Mouse (Mus musculus): ENCODE results near the gene 1600002K03Rik.

Gene 1600002K03Rik

DNA sequence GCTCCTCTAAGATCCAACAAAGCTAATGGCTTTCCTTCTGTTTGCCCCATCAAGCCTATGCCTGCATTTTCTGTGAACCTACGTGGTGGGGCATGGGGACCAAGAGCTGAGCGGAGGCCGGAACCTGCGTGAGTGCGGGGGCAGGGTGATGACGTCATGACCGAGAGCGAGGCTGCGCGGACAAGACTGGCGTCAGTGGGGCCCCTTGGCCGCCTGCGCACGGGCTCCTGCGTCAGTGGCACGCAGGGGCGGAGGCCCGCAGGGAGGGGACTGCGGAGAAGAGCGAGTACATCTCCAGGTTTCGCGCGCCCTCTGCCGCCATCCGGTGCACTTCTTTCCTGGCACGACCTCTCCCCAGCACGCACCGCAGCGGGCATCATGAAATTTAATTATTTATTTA, 31.5 kb upstream of the 1600002K03Rik start:
- DNase-seq (ENCODE audit: low spot score in 2 of 2) = peak; percentile 94 to 96

DNA sequence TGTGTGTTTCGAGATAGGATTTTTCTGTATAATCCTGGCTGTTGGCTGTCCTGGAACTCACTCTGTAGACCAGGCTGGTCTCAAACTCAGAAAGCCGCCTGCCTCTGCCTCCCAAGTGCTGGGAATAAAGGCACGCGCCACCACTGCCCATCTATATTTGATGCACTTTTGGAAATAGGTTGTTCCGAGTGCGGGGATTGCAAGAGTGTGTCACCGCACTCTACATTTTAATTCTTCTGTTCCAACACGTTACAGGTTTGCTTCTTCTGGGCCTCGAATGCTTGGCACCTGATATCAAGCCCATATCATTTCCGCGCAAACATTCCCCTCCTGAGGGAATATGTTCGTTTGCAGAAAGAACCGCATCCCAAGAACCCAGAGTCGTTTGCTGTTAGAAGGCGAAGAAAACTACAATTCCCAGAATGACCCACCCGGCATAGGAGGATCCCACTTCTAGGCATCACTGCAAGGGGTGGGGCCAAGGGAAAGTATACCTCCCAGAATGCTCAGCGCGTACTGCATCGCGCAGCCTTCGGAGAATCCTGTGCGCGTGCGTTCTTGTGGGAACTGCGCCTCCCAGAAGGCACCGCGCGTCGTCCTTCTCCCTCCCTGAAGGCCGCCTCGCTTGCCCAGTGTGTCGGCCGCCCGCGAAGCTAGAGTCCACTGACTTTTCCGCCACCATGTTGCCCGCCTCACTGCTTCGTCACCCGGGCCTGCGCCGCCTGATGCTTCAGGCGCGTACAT, 30.8 kb upstream of the 1600002K03Rik start:
- peak; percentile 86 to 95 for DNase-seq (ENCODE audit: low spot score in 2 of 2)

DNA sequence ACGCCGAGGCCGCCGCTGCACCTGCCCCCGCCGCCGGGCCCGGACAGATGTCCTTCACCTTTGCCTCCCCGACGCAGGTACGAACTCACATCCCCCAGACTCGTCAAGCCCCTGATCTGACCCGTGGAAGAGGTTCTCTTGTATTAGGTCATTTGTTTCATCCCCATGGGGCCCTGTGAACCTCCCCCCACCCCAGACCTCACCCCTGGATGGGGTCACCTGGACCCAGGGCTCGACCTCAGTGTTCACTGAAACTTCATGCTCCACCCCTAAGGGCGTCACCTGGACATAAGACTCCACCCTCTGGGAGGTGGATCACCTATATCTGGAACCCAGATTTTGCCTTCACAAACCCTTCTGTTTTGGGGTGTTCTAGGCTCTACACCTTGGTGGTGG, 30.2 kb upstream of the 1600002K03Rik start:
- DNase-seq (ENCODE audit: low spot score in 2 of 2) = no peak

- DNase-seq (ENCODE audit: low spot score in 2 of 2) = no peak
Measured at GRCm38 (mm10) chr10:80143664-80144063, 29.1 kb upstream of the 1600002K03Rik start.

GRCm38 (mm10) chr10:80144159-80144558, 28.6 kb upstream of the 1600002K03Rik start:
- no peak for DNase-seq (ENCODE audit: low spot score in 2 of 2)

DNA sequence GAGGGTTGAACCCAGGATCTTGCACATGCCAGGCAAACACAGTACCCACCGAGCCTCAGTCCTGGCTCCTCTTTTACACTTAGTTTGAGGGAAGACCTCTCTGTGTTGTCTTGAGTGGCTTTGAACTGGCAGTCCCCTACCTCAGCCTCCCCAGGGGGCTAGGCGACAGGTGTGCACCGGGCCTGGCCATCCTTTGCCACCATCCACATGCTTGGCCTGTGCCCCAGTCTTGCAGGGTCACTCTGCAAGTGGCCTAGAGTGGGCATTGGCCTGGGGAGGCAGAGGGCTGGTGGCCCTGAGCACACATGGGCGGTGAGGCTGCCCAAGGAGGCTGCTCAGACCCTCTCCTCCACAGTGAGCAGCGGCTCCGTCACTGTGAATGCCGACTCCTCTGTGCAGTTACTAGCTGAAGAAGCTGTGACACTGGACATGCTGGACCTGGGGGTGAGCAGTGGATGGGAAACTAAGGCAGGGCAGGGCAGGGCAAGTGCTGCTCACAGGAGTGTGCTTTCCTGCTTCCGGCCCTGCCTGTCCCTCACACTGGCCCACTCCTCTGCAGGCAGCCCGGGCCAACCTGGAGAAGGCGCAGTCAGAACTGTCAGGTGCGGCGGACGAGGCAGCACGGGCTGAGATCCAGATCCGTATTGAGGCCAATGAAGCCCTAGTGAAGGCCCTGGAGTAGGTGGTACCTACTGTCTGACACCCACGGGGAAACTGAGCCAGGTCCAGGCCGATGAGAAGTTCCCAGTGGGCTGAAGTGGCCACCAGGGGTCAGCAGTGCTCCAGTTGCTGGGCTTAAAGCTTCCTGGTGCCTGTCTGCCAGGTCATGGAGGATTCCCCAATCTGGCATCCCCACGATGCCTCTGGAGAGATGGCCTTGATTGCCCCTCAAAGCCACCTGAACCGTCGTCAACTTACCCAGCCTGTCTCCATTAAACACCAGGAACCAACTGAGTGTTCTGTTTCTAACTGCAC, 27.6 kb upstream of the 1600002K03Rik start:
- DNase-seq (ENCODE audit: low spot score in 2 of 2) = peak; percentile 65 to 75

- peak in 1 of 2 experiments; percentile 57 for DNase-seq (ENCODE audit: low spot score in 2 of 2)
Measured at GRCm38 (mm10) chr10:80145896-80146295, 26.8 kb upstream of the 1600002K03Rik start.

DNA sequence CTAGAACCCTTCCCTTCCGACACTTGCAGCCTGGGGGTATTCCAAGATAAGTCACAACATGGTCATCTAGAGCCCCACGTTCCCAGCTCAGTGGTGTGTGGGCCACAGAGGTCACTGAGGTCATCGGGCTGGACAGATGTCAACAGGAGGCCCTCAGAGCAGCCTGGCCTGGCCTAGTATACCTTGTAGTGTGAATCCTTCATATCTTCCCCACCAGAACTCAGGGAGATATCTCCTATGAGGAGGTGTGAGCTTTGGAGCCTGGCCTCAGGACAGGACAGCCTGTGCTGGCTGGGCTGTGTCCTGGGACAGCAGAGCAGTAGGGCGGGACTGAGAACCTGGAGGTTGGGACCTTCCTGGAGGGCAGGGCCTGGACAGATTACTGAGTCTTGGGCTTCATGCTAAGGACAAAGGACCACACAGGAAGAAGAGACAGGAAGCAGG, 26.2 kb upstream of the 1600002K03Rik start:
- DNase-seq (ENCODE audit: low spot score in 2 of 2) = no peak

GRCm38 (mm10) chr10:80147146-80147718, 25.5 kb upstream of the 1600002K03Rik start:
- no peak for DNase-seq (ENCODE audit: low spot score in 2 of 2)

DNA sequence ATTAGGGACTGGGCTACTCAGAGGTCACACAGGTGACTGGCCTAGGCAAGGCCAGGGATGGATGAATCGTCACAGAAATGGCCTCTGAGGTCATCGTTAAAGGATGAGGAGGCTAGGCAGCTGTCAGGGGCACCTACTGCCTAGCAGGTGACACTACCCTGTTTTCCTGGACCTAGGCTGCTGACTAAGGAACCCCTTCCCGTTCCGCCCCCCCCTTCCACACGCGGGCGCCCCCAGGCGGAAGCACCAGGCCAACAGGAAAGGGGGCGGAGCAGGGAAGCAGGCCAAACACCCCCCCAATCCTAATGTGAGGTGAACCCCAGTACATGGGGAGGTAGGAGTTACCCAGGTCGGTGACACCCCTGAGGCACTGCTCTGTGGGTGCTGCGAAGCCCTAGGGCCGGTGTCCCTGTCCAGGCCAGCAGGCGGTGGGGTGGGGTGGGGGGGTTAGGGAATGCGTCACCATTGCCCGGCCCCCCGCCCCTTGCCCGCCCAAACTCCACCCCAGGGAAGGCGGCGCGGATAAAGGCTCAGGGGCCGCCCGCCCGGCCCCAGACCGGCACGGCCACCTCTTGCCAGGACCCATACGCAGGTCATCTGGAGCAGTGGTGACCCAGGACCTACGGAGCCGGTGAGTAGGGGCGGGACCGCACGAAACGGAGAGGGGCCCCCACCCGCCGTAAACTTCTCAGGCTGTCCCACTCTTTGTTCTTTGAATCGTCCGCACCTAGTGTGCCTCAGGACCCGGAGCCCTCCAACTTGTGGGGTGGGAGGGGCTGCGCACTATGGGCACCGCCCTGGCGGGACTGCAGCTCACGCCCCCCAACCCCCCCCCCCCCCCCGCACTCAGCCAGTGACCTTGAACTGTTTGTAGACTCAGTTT, 24.8 kb upstream of the 1600002K03Rik start, which contains the start of gene Midn:
Gene Midn, plus strand, starts transcription at position 554 of the 883 bp plus-strand sequence.
- peak; percentile 79 to 86 for DNase-seq (ENCODE audit: low spot score in 2 of 2)

- peak; percentile 92 to 94 for DNase-seq (ENCODE audit: low spot score in 2 of 2)
Measured at GRCm38 (mm10) chr10:80148610-80149290, 24.0 kb upstream of the 1600002K03Rik start.

DNA sequence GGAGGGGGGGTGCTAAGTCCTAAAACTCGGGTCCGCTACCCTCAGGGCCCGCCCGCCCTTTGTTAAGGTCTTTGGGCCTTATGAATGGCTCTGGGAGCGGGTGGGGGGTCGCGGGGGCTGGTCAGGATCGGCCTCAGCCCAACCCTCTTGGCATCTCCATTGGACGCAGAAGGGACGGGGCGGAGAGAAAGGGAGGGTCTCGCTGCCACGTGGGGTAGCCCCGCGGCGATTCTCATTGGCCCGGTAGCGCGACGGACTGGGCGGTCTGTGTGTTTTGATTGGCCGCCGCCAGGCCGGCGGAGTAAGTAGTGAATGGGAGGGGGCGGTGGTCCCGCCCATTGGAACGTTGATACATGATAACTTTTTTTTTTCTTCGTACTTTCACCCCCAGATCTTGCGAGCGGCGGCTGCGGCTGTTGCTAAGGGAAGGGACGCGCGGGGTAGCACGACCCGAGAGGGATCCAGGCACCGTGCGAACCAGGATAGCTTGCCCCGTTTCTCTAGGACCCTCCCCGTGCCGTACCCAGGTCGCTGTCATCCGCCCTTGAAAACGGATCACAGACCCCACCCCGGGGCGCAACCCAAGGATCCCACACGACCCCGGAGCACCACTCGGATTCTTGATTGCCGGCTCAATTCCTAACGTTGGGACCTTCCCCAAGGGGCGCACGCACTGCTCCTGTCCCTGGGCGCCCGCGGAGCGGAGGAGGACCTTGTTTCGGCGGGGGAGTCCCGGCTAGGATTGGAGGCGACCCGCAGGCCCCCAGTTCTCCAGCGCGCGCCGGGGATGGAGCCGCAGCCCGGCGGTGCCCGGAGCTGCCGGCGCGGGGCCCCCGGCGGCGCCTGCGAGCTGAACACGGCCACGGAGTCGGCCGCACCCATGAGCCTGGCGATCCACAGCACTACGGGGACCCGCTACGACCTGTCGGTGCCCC, 23.2 kb upstream of the 1600002K03Rik start:
- DNase-seq (ENCODE audit: low spot score in 2 of 2) = peak; percentile 91 to 98

DNA sequence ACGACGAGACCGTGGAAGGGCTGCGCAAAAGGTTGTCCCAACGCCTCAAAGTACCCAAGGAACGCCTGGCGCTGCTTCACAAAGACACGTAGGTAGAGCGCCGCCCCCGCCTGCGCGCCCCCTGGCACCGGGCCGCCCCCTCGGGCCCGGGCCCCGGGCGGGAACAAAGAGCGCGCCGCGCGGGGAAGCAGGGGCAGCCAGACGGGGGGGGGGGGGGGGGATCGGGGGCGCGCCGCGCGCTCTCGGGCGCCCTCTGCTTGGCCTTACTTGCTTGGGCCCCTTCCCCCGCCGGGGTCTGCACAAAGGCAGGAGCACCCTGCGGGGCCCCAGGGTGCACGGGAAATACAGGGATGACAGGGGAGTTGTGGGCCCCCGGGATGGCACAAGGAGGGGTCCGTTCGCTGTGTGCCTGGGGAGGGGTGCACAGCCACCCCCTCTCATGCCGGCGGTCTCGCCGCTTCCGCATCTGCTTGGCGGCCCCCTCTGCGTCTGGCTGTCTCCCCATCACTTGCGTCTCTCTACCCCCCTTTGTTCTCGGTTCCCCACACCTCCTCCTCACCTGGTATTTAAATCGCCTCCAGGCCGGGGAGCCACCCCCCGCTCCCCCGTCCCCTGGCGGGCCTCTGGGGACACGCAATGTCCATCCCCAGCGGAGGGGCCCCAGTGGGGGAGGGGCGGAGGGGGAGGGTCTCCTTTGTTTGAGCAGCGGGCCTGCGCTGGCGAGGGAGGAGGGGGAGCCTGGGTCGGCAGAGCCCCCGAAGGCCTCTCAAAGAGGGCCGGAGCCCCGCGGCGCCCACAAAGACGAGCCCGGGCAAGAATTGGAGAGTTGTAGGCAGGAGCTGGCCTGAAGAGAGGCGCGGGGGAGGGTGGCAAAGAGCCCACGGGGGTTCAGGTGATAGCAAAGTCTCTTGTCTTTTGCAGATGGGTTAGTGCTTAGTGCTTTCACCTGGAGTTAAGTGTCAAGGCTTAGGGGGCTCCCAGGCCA, 22.2 kb upstream of the 1600002K03Rik start:
- DNase-seq (ENCODE audit: low spot score in 2 of 2) = peak in 1 of 2 experiments; percentile 63

DNA sequence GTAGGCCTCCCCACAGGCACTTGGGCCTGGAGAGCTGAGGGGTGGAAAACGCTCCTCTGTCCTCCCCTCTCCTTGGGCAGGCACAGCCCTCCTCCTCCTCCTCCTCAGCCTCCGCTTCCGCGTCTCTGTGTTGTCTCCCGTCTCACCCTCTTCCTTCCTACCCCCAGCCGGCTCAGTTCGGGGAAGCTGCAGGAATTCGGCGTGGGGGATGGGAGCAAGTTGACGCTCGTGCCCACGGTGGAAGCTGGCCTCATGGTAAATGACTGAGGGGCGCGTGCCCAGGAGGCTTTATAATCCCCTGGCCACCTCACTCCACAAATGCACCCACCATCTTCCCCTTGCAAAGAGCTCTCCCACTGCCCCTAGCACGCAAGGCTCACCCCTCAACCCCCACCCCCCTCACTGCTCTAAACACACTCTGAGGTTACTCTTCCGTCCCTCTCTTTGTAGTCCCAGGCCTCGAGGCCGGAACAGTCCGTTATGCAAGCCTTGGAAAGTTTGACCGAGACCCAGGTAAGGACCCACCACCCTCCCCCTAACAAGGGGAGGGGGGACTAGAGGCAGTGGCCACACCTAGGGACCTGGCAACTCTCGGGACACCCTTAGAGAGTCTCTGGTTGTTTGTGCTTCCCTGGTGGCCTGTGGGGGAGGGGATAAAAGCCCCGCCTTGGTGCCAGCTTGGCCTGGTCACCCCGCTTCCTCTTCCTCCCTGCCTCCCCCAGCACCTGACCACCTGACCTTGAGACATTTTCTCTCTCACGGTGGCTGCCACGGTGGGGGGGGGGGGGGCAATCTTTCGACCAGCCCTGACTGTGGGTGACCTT, 21.3 kb upstream of the 1600002K03Rik start:
- DNase-seq (ENCODE audit: low spot score in 2 of 2) = peak in 1 of 2 experiments; percentile 67

DNA sequence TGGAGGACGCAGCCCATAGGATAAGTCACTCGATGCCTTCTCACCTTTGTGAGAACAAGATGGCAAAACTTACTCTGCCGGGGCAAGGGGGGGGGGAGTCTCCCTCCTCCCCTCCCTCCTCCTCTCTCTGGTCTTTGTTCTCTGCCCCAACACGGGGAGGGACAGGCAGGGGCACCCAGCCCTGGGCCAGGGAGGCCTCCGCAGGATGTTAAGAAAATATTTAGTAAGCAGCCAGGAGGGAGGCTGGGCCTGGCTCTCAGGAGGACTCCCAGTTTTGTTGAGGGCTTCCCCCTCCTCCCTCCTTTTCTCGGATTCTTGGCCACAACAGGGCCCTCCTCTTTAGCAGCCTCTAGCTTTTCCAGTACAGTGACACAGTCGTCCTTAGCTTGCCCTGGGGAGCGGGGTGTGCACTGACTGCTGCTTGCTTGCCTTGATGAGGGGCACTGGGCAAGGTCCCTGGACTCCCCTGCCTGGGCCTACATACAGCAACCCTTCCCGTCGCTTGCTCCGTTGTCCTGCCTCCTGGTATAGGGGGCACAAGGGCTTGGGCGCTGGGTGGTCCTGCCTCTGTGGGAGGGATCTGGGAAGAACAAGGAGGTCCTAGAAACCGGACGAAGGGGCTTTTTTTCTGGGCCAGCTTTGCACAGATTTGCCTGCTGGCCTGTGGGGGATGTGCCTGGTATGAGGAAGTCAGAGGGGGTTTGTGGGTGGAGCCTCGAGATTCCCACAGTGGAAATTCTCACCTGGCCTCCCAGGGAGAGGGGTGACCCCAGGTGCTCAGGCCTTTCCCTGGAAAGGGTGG, 20.5 kb upstream of the 1600002K03Rik start:
- peak in 1 of 2 experiments; percentile 56 for DNase-seq (ENCODE audit: low spot score in 2 of 2)

DNA sequence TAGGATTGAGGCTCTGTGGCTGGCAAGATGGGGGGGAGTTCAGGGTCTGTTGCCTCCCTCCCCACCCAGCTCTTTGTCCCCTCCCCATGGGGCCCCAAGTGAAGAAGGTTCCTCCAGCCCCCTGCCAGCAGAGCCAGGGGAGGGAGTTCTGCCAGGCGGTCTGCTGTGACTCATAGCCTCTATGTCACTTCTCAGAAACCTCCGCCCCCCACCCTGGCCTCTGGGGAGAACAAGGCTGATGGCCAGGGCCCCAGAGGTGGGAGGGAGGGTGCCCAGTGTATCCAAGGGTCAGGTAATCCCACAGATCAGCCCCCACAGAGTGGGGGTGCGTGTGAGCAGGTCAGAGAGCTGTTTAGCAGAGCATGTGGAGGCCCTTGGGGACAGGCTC, 19.9 kb upstream of the 1600002K03Rik start:
- peak in 1 of 2 experiments; percentile 62 for DNase-seq (ENCODE audit: low spot score in 2 of 2)
